Mouse (Mus musculus): ENCODE results near the gene Olfr1246. TPM values are rescaled to one million over a fixed set of nuclear protein-coding genes. Genes with fewer than 3 reads are reported as not detected.

The Olfr1246 gene
- not detected in 2 replicates for polyA plus RNA-seq (2012; rRNA removed)

DNA sequence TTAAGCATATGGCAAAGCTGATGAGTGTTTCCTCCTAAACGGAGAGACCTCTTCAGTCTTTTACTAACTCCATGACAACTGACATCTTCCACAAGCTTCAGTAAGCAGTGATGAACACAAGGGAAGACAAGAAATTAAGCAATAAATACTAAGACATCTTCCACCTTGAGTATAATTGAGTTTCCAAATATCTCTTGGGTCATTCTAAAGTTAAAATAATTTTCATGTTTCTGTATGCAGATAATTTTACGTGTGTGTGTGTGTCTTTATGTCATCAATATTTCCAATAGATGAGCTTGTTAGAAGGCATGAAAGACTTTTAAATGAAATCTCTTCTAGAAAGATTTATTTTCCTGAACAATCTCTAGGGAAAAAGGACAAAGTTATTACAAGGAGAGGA, at the start of gene Olfr1246:
Olfr1246 (minus strand) TSS at position 101 of the 400 bp plus-strand sequence.

DNA sequence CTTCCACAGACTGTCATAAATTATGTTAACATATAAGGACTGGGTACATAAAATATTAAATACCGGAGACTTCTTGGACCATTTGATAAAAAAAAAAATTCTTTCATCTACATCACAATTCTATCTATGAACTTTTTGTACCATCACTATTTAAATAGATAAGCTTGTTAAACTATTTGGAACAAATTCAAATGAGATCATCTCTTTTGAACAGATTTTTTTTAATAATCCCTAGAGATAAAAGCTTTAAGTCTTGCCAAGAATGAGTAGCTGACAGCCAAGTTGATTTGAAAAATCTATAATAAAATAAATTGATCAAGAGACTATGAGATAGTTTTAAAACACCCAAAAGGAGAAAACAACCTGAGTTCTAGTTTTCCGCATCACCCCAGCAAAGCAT, 41.9 kb upstream of the Olfr1246 start, which contains the start of gene Olfr1249:
Olfr1249 (minus strand) TSS at position 101 of the 400 bp plus-strand sequence.

DNA sequence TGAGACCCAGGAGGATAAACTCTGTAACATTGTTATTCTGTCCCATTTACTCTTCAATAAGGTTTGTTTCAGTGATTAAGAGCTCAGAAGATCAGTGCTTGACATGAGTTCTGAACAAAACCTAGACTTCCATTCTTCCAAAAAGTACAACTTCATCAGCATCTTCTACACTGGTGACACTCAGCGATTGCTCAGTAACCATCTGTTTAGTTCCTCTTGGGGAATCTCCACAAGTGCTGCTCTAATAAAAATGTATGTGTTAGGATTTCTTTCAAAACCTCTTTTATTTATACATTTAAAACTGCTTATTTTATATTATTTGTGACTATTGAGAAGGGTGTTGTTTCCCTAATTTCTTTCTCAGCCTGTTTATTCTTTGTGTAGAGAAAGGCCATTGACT, 25.2 kb upstream of the Olfr1246 start, which contains the start of gene Olfr1248:
Olfr1248 (minus strand) TSS at position 101 of the 400 bp plus-strand sequence.

DNA sequence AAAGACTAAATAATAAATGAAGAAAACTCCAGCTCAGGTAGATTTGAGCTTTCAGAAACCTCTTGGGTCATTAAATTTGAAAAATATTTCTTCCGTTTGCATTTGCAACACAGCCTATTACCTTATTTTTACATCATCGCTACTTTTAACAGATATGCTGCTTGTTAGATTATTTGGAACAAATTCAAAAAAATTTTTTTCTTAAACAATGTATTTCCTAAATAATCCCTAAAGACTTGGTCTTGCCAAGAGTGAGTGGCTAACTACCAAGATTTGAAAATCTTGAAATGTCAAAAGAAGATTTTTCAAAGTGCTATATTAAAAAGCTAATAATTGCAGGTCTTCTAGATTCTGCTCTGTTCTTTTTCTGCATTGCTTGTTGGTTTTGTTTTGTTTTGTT, 21.1 kb upstream of the Olfr1246 start, which contains the start of gene Olfr1247:
Olfr1247 (minus strand) TSS at position 101 of the 400 bp plus-strand sequence.

DNA sequence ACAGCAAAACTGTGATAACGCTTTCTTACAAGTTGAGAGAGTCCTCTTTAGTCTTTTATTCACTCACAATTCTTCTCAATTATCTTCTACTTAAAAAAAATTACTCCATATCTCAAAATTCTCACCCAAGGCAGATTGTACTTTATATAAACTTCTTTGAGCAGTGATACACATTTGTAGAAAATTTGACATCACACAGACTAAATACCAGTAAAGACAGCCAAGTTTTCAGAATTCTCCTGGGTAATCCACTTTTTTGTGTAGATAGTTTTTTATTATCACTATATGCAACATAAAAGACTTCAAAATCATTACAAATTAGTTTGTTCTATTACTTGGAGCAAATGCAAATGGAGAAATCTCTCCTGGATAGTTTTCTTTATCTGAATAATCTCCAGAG, 14.6 kb downstream of the Olfr1246 start, which contains the start of gene Olfr1245:
Olfr1245 (minus strand) TSS at position 101 of the 400 bp plus-strand sequence.

Other genes with a start within 250 kb of the Olfr1246 start
- not detected in 2 replicates for gene Olfr1234, start 228.3 kb downstream of the Olfr1246 start, polyA plus RNA-seq (2012; rRNA removed)
- not detected in 2 replicates for gene Olfr1238, start 183.5 kb downstream of the Olfr1246 start, polyA plus RNA-seq (2012; rRNA removed)
- gene Olfr1239, start 172.8 kb downstream of the Olfr1246 start, polyA plus RNA-seq (2012; rRNA removed): not detected in 2 replicates
- gene Olfr1240, start 150.2 kb downstream of the Olfr1246 start, polyA plus RNA-seq (2012; rRNA removed): not detected in 2 replicates
- gene Olfr1241, start 106.0 kb downstream of the Olfr1246 start, polyA plus RNA-seq (2012; rRNA removed): not detected in 2 replicates
- not detected in 2 replicates for gene Olfr1242, start 94.8 kb downstream of the Olfr1246 start, polyA plus RNA-seq (2012; rRNA removed)
- gene Olfr1243, start 61.7 kb downstream of the Olfr1246 start, polyA plus RNA-seq (2012; rRNA removed): not detected in 2 replicates
- gene Olfr1245, start 14.7 kb downstream of the Olfr1246 start, polyA plus RNA-seq (2012; rRNA removed): not detected in 2 replicates
- gene Olfr1247, start 21.0 kb upstream of the Olfr1246 start, polyA plus RNA-seq (2012; rRNA removed): not detected in 2 replicates
- gene Olfr1248, start 25.1 kb upstream of the Olfr1246 start, polyA plus RNA-seq (2012; rRNA removed): not detected in 2 replicates
- not detected in 2 replicates for gene Olfr1249, start 41.8 kb upstream of the Olfr1246 start, polyA plus RNA-seq (2012; rRNA removed)
- not detected in 2 replicates for gene Olfr1250, start 68.3 kb upstream of the Olfr1246 start, polyA plus RNA-seq (2012; rRNA removed)
- gene Olfr1251, start 78.8 kb upstream of the Olfr1246 start, polyA plus RNA-seq (2012; rRNA removed): not detected in 2 replicates
- gene Olfr1252, start 131.9 kb upstream of the Olfr1246 start, polyA plus RNA-seq (2012; rRNA removed): not detected in 2 replicates
- gene Olfr1253, start 163.9 kb upstream of the Olfr1246 start, polyA plus RNA-seq (2012; rRNA removed): not detected in 2 replicates
- not detected in 2 replicates for gene Olfr1254, start 200.5 kb upstream of the Olfr1246 start, polyA plus RNA-seq (2012; rRNA removed)
- not detected in 2 replicates for gene Olfr1255, start 218.9 kb upstream of the Olfr1246 start, polyA plus RNA-seq (2012; rRNA removed)
- not detected in 2 replicates for gene Olfr1256, start 248.4 kb upstream of the Olfr1246 start, polyA plus RNA-seq (2012; rRNA removed)

Data from central nervous system, embryonic 18 days (tissue).